Mouse (Mus musculus) embryonic fibroblast, embryonic 13.5 days (primary cell): ENCODE data around the gene Ap2m1.

Experiments used
- CTCF ChIP-seq: IDR thresholded peaks from 2 replicates; pipeline ENCODE4 v1.5.1; 2011; ENCODE audit warnings: mild to moderate bottlenecking, control low read depth, low read length, moderate library complexity, borderline replicate concordance; ENCODE audit not compliant: insufficient read depth
- POLR2A ChIP-seq: IDR thresholded peaks from 2 replicates; pipeline ENCODE4 v1.6.1; 2011; ENCODE audit warnings: low read depth, mild to moderate bottlenecking, control low read depth, low read length, moderate library complexity

DNA sequence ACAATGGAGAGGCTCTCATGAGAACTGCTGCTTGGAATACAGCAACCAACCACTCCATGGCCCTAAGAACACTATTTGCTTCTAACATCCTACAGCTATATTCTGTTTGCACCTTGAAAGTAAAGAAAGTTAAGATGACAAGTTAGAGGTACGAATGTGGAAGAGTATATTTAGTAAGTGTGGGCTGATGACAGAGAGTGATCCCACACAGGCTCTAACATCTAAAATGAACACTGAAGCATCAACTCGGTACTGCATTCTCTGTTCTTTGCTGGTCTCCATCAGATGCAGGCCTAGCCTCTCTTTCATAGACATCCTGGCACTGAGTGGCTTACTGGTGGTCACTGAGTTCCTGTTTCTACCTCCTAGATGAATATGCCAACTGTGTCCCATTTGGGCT, 46.0 kb upstream of the Ap2m1 start:
- TF ChIP-seq CTCF = no peak
- no peak for TF ChIP-seq POLR2A
